Mouse (Mus musculus): ENCODE measurements around the gene Steap3.

DNA sequence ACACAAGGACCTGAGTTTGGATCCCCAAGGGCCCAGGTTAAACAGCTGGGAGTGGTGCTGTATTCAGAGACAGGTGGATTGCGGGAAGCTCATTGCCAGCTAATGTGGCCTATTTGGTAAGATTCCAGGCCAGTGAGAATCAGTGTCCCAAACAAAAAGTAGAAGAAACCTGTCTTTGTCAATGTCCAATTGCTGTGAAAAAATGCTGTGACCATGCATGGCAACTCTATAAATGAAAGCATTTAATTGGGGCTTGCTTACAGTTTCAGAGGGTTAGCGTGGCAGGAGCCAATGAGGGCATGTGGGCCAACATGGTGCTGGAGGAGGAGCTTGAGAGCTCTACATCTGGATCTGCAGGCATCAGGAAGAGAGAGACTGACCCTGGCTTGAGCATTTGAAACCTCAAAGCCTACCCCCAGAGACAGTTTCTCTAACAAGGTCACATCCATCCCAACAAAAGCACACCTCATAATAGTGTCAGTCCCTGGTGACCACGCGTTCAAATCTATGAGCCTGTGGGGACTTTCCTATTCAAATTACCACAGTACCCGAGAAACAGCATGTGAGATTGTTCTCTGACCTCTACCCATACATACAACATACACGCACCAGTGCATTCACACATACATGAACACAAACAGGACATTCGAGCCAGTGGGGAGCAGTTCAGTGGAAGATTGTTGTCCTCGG is 126.8 kb downstream of the Steap3 start:
- no peak for TF ChIP-seq CTCF (IDR thresholded peaks at IDR 0.05)
- no peak for TF ChIP-seq EP300 (IDR thresholded peaks at IDR 0.05)
